Mouse (Mus musculus): ENCODE results near the gene Timm50. TPM values are rescaled to one million over a fixed set of nuclear protein-coding genes. Genes with fewer than 3 reads are reported as not detected.

The Timm50 gene
- 44.6 and 44.8 TPM in 2 replicates for polyA plus RNA-seq (2011; ENCODE audit: insufficient read depth, insufficient read length, low replicate concordance, missing spikeins)

DNA sequence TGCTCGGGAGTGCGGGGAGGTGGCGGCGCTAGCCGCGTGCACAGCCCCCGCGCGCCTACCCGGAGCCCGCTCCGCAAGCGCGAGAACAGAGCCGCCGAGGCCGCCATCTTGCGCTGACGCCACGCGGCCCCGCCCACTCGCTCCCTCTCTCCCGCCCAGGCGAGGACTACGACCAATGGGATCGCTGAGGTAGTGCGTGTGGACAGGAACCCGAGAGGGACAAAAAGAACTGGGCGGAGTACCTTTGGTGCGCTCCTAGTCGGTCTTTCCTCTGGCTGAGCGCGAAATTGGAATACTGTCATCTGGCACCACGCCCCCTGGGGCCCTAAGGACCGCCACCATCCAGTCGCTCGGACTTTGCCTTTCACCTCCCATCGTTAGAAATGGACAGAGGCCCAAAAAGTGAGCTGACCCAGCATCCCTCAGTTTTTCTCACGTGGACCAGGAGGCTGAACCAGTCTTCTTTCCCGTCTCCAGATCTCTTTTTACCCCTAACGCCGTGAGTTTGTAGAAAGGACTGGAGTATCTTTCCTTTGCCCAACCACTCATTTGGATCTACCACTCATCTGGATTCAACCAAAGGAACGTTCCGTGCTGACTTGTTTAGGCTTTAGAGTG lies at the start of gene Timm50:
TSS of gene Timm50 (minus strand) at position 147 of the 618 bp plus-strand sequence.
- Histone ChIP-seq H3K27ac (ENCODE audit: control insufficient read depth, insufficient read depth, low read depth, low read length, poor library complexity) (no peak within 1 kb of the TSS), H3K4me3 (replicated peaks; ENCODE audit: control insufficient read depth, low read depth, low read length) (peak within 1 kb of the TSS; percentile 82), H3K4me1 (ENCODE audit: control insufficient read depth, insufficient read depth, low read length) (no peaks in the 10 kb centered on the region; the same call in 1 of the 2 replicates)
- under 1% methylated on average over 45 of the region's 45 CpGs for WGBS
- no peak for TF ChIP-seq CTCF (IDR thresholded peaks at IDR 0.05; ENCODE audit: control insufficient read depth, insufficient read depth, low read length)
- TF ChIP-seq POLR2A (IDR thresholded peaks at IDR 0.05; ENCODE audit: borderline replicate concordance, control insufficient read depth, low read depth, low read length): peak; percentile 67; the same call in 1 of the 2 replicates

- Histone ChIP-seq H3K4me3 (replicated peaks; ENCODE audit: control insufficient read depth, low read depth, low read length) (no peak overlapping the region), H3K4me1 (ENCODE audit: control insufficient read depth, insufficient read depth, low read length) (no peaks in the 10 kb centered on the region; the same call in 1 of the 2 replicates), H3K27ac (ENCODE audit: control insufficient read depth, insufficient read depth, low read depth, low read length, poor library complexity) (no peak overlapping the region)
- TF ChIP-seq CTCF (IDR thresholded peaks at IDR 0.05; ENCODE audit: control insufficient read depth, insufficient read depth, low read length) (no peak), POLR2A (IDR thresholded peaks at IDR 0.05; ENCODE audit: borderline replicate concordance, control insufficient read depth, low read depth, low read length) (no peak)
- WGBS: 87% methylated on average over 6 of the region's 6 CpGs
Measured at GRCm38 (mm10) chr7:28360291-28360690, 48.4 kb upstream of the Timm50 start.

- H3K4me3 ChIP-seq (replicated peaks; ENCODE audit: control insufficient read depth, low read depth, low read length): no peak overlapping the region
- WGBS: 85% methylated on average over 10 of the region's 10 CpGs
Measured at GRCm38 (mm10) chr7:28359854-28360253, 48.0 kb upstream of the Timm50 start.

DNA sequence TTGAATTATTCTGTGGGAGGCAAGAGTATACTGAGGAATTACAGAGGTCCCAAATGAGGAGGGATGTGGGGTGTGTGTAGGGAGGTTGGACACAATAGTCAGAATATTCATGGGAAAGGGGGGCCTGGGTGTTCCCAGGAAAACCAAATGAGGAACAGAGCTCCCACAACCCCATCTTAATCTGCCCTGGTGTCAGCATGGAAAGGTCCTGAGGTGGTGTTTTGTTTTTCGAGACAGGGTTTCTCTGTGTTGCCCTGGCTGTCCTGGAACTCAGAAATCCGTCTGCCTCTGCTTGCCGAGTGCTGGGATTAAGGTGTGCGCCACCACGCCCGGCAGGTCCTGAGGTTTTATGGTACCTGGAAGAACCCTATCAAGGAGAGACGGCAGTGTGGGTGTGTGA lies 46.6 kb upstream of the Timm50 start:
- H3K27ac ChIP-seq (ENCODE audit: control insufficient read depth, insufficient read depth, low read depth, low read length, poor library complexity): no peak overlapping the region
- H3K4me3 ChIP-seq (replicated peaks; ENCODE audit: control insufficient read depth, low read depth, low read length): no peak overlapping the region
- TF ChIP-seq CTCF (IDR thresholded peaks at IDR 0.05; ENCODE audit: control insufficient read depth, insufficient read depth, low read length): no peak
- no peak for TF ChIP-seq POLR2A (IDR thresholded peaks at IDR 0.05; ENCODE audit: borderline replicate concordance, control insufficient read depth, low read depth, low read length)
- 82% methylated on average over 7 of the region's 7 CpGs for WGBS
- no peaks in the 10 kb centered on the region; the same call in 1 of the 2 replicates for H3K4me1 ChIP-seq (ENCODE audit: control insufficient read depth, insufficient read depth, low read length)

More at GRCm38 (mm10) chr7:28359854-28360253, 48.0 kb upstream of the Timm50 start:
- TF ChIP-seq CTCF (IDR thresholded peaks at IDR 0.05; ENCODE audit: control insufficient read depth, insufficient read depth, low read length): no peak
- no peak for TF ChIP-seq POLR2A (IDR thresholded peaks at IDR 0.05; ENCODE audit: borderline replicate concordance, control insufficient read depth, low read depth, low read length)
- Histone ChIP-seq H3K27ac (ENCODE audit: control insufficient read depth, insufficient read depth, low read depth, low read length, poor library complexity) (no peak overlapping the region), H3K4me1 (ENCODE audit: control insufficient read depth, insufficient read depth, low read length) (no peaks in the 10 kb centered on the region; the same call in 1 of the 2 replicates)

DNA sequence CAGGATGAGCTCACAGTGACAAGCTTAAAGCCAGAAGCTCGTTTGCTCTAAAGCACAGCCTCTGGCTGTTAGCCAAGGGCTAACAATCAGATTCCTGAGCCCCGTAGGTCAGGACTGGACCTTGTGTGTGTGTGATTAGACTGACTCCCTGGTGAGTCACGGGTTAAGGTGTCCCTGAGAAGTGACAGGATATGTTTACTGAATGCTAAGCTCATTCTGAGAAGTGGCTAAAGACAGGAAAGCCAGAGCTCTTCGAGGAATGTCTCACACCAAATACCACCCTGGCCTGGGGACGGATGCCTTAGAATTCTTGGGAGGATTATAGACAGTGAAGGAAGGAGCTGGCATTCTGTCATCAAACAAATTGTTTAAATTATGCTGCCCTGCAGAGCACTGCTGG lies 46.1 kb upstream of the Timm50 start:
- TF ChIP-seq POLR2A (IDR thresholded peaks at IDR 0.05; ENCODE audit: borderline replicate concordance, control insufficient read depth, low read depth, low read length) (no peak), CTCF (IDR thresholded peaks at IDR 0.05; ENCODE audit: control insufficient read depth, insufficient read depth, low read length) (no peak)
- H3K4me3 ChIP-seq (replicated peaks; ENCODE audit: control insufficient read depth, low read depth, low read length): no peak overlapping the region
- no peaks in the 10 kb centered on the region; the same call in 1 of the 2 replicates for H3K4me1 ChIP-seq (ENCODE audit: control insufficient read depth, insufficient read depth, low read length)
- no peak overlapping the region for H3K27ac ChIP-seq (ENCODE audit: control insufficient read depth, insufficient read depth, low read depth, low read length, poor library complexity)
- 37% methylated on average over 5 of the region's 5 CpGs for WGBS

- TF ChIP-seq POLR2A (IDR thresholded peaks at IDR 0.05; ENCODE audit: borderline replicate concordance, control insufficient read depth, low read depth, low read length) (no peak), CTCF (IDR thresholded peaks at IDR 0.05; ENCODE audit: control insufficient read depth, insufficient read depth, low read length) (no peak)
- H3K27ac ChIP-seq (ENCODE audit: control insufficient read depth, insufficient read depth, low read depth, low read length, poor library complexity): no peak overlapping the region
- 70% methylated on average over 5 of the region's 5 CpGs for WGBS
- H3K4me3 ChIP-seq (replicated peaks; ENCODE audit: control insufficient read depth, low read depth, low read length): no peak overlapping the region
- no peaks in the 10 kb centered on the region; the same call in 1 of the 2 replicates for H3K4me1 ChIP-seq (ENCODE audit: control insufficient read depth, insufficient read depth, low read length)
Measured at GRCm38 (mm10) chr7:28356981-28357380, 45.1 kb upstream of the Timm50 start.

DNA sequence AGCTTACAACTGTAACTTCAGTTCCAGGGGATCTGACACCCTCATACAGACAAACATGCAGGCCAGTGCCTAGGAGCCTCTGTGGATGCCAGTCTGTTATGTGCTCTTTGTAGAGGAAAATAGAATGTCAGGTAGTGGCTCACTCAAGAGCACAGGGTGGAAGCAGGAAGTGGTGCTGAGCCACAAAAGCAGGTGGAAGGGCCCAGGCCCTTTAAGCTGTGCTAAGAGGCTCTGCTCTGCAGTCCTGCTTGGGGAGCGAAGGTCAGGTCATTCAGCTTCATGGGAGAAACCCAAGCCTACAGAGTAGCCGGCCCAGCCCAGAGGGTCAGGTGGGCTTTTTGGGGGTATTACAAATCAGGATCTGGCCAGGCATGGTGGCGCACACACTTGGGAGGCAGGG lies 43.3 kb upstream of the Timm50 start:
- Histone ChIP-seq H3K4me1 (ENCODE audit: control insufficient read depth, insufficient read depth, low read length) (no peaks in the 10 kb centered on the region; the same call in 1 of the 2 replicates), H3K27ac (ENCODE audit: control insufficient read depth, insufficient read depth, low read depth, low read length, poor library complexity) (no peak overlapping the region), H3K4me3 (replicated peaks; ENCODE audit: control insufficient read depth, low read depth, low read length) (no peak overlapping the region)
- TF ChIP-seq CTCF (IDR thresholded peaks at IDR 0.05; ENCODE audit: control insufficient read depth, insufficient read depth, low read length) (no peak), POLR2A (IDR thresholded peaks at IDR 0.05; ENCODE audit: borderline replicate concordance, control insufficient read depth, low read depth, low read length) (no peak)
- whole genome bisulfite sequencing: 83% methylated on average over 3 of the region's 3 CpGs

- Histone ChIP-seq H3K4me1 (ENCODE audit: control insufficient read depth, insufficient read depth, low read length) (no peaks in the 10 kb centered on the region; the same call in 1 of the 2 replicates), H3K4me3 (replicated peaks; ENCODE audit: control insufficient read depth, low read depth, low read length) (no peak overlapping the region), H3K27ac (ENCODE audit: control insufficient read depth, insufficient read depth, low read depth, low read length, poor library complexity) (no peak overlapping the region)
- WGBS: 87% methylated on average over 3 of the region's 3 CpGs
- TF ChIP-seq POLR2A (IDR thresholded peaks at IDR 0.05; ENCODE audit: borderline replicate concordance, control insufficient read depth, low read depth, low read length): no peak
- no peak for TF ChIP-seq CTCF (IDR thresholded peaks at IDR 0.05; ENCODE audit: control insufficient read depth, insufficient read depth, low read length)
Measured at GRCm38 (mm10) chr7:28354596-28354995, 42.7 kb upstream of the Timm50 start.

Measured in bone marrow, adult 2 months (tissue).